Mouse (Mus musculus) activated CD4-positive, CD25-positive, alpha-beta regulatory T cell, adult 9 weeks (primary cell): Measurements from ENCODE around the gene Prdx6b. TPM values are rescaled to one million over a fixed set of nuclear protein-coding genes. Genes with fewer than 3 reads are reported as not detected.

Experiments used
- polyA plus RNA-seq: library from polyadenylated mRNA; unstranded; fragments of 100-300 nt; shearing (Covaris generic); gene quantifications from one replicate; pipeline ENCODE4 v1.2.1, GENCODE M21; 2017

Gene Prdx6b
- polyA plus RNA-seq: not detected

GRCm38 (mm10) chr2:80292172-80292571 is at the start of gene Prdx6b:
Prdx6b (plus strand) TSS chr2:80292472.

GRCm38 (mm10) chr2:80315242-80316161 is 23.2 kb downstream of the Prdx6b start, which contains the start of gene Dnajc10:
Dnajc10 (plus strand) TSS chr2:80315466.

Other genes with a start within 250 kb of the Prdx6b start
- gene Pde1a, start 163.0 kb upstream of the Prdx6b start, polyA plus RNA-seq: not detected
- gene Dnajc10, start 23.0 kb downstream of the Prdx6b start, polyA plus RNA-seq: 54.4 TPM
- not detected for gene Frzb, start 155.2 kb downstream of the Prdx6b start, polyA plus RNA-seq